Mouse (Mus musculus) granulocyte monocyte progenitor cell, adult 5-6 weeks (primary cell): ENCODE measurements around the gene D430019H16Rik. TPM values are rescaled to one million over a fixed set of nuclear protein-coding genes. Genes with fewer than 3 reads are reported as not detected.
A peak's percentile ranks its signal among the peaks of the same experiment; 100 is the strongest.

Experiments used
- ATAC-seq: replicated peaks from 2 replicates; pipeline ENCODE4 v1.8.0; 2016; ENCODE audit warnings: mild to moderate bottlenecking, moderate TSS enrichment, inconsistent platforms; ENCODE audit not compliant: poor library complexity, severe bottlenecking
- total RNA-seq, 2 experiments: library from RNA; stranded (forward) in 1 of 2; stranded (reverse) in 1 of 2; fragments of 200-712, 200-1000 nt in 1 of 2; fragments of >200 nt in 1 of 2; fragmentation: Nextera tagmentation in 1 of 2; gene quantifications; 2 replicates each; pipeline ENCODE4 v1.2.3; 2014 to 2017

The D430019H16Rik gene
- total RNA-seq (2014; fragmentation: Nextera tagmentation) (not detected in 2 replicates), total RNA-seq (2017) (not detected in 2 replicates)

- ATAC-seq: peak; percentile 57; the same call in 1 of the 2 replicates
Measured at GRCm38 (mm10) chr12:105453670-105454257, at the start of gene D430019H16Rik. D430019H16Rik (plus strand) TSS chr12:105453856.

GRCm38 (mm10) chr12:105406008-105406407, 47.6 kb upstream of the D430019H16Rik start:
- peak; percentile 25; the same call in 1 of the 2 replicates for ATAC-seq

- ATAC-seq: no peak
Measured at GRCm38 (mm10) chr12:105413909-105414308, 39.7 kb upstream of the D430019H16Rik start.

- ATAC-seq: no peak
Measured at GRCm38 (mm10) chr12:105420476-105420875, 33.2 kb upstream of the D430019H16Rik start.

- no peak for ATAC-seq
Measured at GRCm38 (mm10) chr12:105426541-105426940, 27.1 kb upstream of the D430019H16Rik start.

- peak; percentile 98 for ATAC-seq
Measured at GRCm38 (mm10) chr12:105427039-105427757, 26.5 kb upstream of the D430019H16Rik start.

- no peak for ATAC-seq
Measured at GRCm38 (mm10) chr12:105431872-105432271, 21.8 kb upstream of the D430019H16Rik start.

GRCm38 (mm10) chr12:105432807-105433206, 20.8 kb upstream of the D430019H16Rik start:
- ATAC-seq: no peak

- ATAC-seq: no peak
Measured at GRCm38 (mm10) chr12:105438259-105438658, 15.4 kb upstream of the D430019H16Rik start.

- ATAC-seq: no peak
Measured at GRCm38 (mm10) chr12:105439976-105440375, 13.7 kb upstream of the D430019H16Rik start.

- ATAC-seq: no peak
Measured at GRCm38 (mm10) chr12:105443569-105443968, 10.1 kb upstream of the D430019H16Rik start.

GRCm38 (mm10) chr12:105445767-105446166, 7.9 kb upstream of the D430019H16Rik start:
- ATAC-seq: peak; percentile 75

- ATAC-seq: no peak
Measured at GRCm38 (mm10) chr12:105449239-105449638, 4.4 kb upstream of the D430019H16Rik start.

- ATAC-seq: peak; percentile 30
Measured at GRCm38 (mm10) chr12:105454258-105455062, 804 bp downstream of the D430019H16Rik start.

GRCm38 (mm10) chr12:105455063-105455559, 1.5 kb downstream of the D430019H16Rik start:
- ATAC-seq: no peak

GRCm38 (mm10) chr12:105458791-105459190, 5.1 kb downstream of the D430019H16Rik start:
- no peak for ATAC-seq

GRCm38 (mm10) chr12:105461066-105461465, 7.4 kb downstream of the D430019H16Rik start:
- no peak for ATAC-seq

- no peak for ATAC-seq
Measured at GRCm38 (mm10) chr12:105469026-105469425, 15.4 kb downstream of the D430019H16Rik start.

- no peak for ATAC-seq
Measured at GRCm38 (mm10) chr12:105475230-105475911, 21.7 kb downstream of the D430019H16Rik start.

GRCm38 (mm10) chr12:105476453-105476852, 22.8 kb downstream of the D430019H16Rik start:
- peak; percentile 94 for ATAC-seq
